Mouse (Mus musculus) heart, embryonic 12.5 days (tissue): Measurements from ENCODE around the gene Pik3c2b. TPM values are rescaled to one million over a fixed set of nuclear protein-coding genes. Genes with fewer than 3 reads are reported as not detected.

Experiments used
- ATAC-seq: fragments of 200-750 bp; cut with Nextera tagmentation; 2 replicates; pipeline ENCODE4 v1.8.0; 2017; ENCODE audit warnings: moderate TSS enrichment, moderate library complexity; ENCODE audit not compliant: insufficient number of reproducible peaks, low FRiP score
- H3K27ac ChIP-seq: fragments of 300-500 bp; sonication (generic); 2 replicates; pipeline ENCODE4 v1.5.1; 2016; ENCODE audit warnings: mild to moderate bottlenecking, moderate library complexity; ENCODE audit not compliant: poor library complexity, severe bottlenecking
- H3K27me3 ChIP-seq: fragments of 300-500 bp; sonication (generic); replicated peaks from 2 replicates; pipeline ENCODE4 v1.6.1; 2016; ENCODE audit warnings: mild to moderate bottlenecking, moderate library complexity
- H3K36me3 ChIP-seq: fragments of 300-500 bp; sonication (generic); 2 replicates; pipeline ENCODE4 v1.6.1; 2016; ENCODE audit warnings: mild to moderate bottlenecking, moderate library complexity
- H3K4me1 ChIP-seq: fragments of 300-500 bp; sonication (generic); replicated peaks from 2 replicates; pipeline ENCODE4 v1.6.1; 2016; ENCODE audit warnings: mild to moderate bottlenecking
- H3K4me2 ChIP-seq: fragments of 300-500 bp; sonication (generic); 2 replicates; pipeline ENCODE4 v1.6.1; 2016; ENCODE audit warnings: mild to moderate bottlenecking, moderate library complexity
- H3K4me3 ChIP-seq: fragments of 300-500 bp; sonication (generic); 2 replicates; pipeline ENCODE4 v1.5.1; 2016; ENCODE audit warnings: mild to moderate bottlenecking
- H3K9ac ChIP-seq: fragments of 300-500 bp; sonication (generic); 2 replicates; pipeline ENCODE4 v1.6.1; 2016; ENCODE audit warnings: mild to moderate bottlenecking, moderate library complexity
- H3K9me3 ChIP-seq: fragments of 300-500 bp; sonication (generic); replicated peaks from 2 replicates; pipeline ENCODE4 v1.6.1; 2016; ENCODE audit warnings: mild to moderate bottlenecking, moderate library complexity
- WGBS: fragments of 180-500 bp; shearing (Covaris S2); methylation state at CpG from one replicate; pipeline ENCODE4 v1.1.7; 2016; 5-methylcytosine and 5-hydroxymethylcytosine counted together
- polyA plus RNA-seq: library from polyadenylated mRNA; unstranded; fragments of >200 nt; fragmentation: Nextera tagmentation; extraction: Ambion mirVana; gene quantifications from 2 replicates; pipeline ENCODE4 v1.2.1, GENCODE M21; 2016

The Pik3c2b gene
- polyA plus RNA-seq, 1 experiment from 2014 or later, result 11.5 TPM

DNA sequence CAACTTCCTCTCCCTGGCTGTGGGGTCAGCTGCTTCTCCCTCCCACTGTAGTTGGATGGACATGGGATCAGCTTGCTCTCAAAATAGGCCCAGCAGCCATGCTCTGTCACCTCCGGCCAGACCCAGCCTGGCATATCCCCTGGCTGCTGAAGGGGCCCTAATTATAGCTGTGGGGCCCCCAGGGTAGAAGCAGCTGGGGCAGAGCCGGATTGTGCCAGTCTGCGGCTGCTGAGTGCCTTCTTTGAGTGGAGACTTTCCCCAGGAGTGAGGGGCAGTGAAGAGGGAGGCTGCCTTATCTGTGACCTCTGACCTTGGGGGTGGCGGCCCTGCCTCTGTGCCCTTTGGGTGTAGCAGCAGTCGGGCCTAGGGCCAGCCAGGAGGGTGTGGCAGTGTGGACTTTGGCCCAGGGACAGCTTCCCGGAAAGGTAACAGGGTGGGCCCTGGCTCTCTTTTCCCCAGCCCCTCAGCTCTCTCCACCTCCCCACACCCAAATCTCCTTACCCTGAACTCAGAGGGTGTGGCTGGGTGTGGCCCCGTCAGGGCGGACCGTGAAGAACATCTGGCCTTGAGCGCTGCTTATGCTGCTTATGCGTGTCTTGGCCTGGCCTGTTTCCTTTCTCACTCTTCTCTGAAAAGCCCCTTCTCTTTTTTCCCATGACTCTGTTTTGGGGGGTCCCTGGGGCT, 38.6 kb downstream of the Pik3c2b start:
- Histone ChIP-seq H3K4me3 (no peak overlapping the region), H3K9me3 (no peaks in the 10 kb centered on the region), H3K27me3 (no peaks in the 10 kb centered on the region), H3K27ac (peak overlapping the region; percentile 80), H3K9ac (peak overlapping the region; percentile 61), H3K4me2 (peak overlapping the region; percentile 37), H3K36me3 (peaks cover 61% of the 10 kb centered on the region), H3K4me1 (peaks cover 35% of the 10 kb centered on the region)
- ATAC-seq, result peak; percentile 66
- 35% methylated on average over 11 of the region's 11 CpGs for WGBS

DNA sequence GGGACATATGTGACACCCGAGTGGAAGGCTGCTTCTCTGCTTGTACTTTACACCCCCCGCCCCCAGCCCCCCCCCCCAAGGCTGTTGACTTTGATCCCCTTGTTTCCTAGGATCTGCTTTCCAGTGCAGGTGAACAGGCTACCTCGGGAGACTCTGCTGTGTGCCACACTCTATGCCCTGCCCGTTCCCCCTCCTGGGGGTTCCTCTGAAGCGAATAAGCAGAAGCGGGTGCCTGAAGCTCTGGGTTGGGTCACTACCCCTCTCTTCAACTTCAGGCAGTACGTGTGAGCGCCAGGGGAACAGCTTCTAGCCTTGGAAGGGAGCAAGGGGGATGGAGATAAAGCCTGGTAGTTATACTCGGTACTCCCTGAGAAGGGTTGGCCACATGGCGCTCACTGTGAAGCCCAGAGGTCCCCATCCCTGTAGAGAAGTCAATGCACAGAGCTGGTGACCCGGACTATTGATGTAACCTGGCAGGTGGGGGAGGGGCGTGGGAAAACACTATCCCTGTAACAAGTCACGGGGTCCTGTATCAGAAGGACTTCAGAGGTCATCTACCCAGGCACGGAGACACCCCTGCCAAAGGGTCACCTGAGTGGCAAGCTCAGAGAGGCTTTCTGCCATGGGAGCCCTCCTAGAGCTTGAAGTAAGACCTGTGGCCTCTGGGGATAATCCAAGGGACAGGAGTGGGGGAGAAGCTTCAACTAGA, 39.4 kb downstream of the Pik3c2b start:
- Histone ChIP-seq H3K36me3 (peaks cover 60% of the 10 kb centered on the region), H3K9ac (no peak overlapping the region), H3K4me3 (no peak overlapping the region), H3K27ac (peak overlapping the region; percentile 80; the same call in 1 of the 2 replicates), H3K27me3 (no peaks in the 10 kb centered on the region), H3K9me3 (no peaks in the 10 kb centered on the region), H3K4me2 (no peak overlapping the region; the same call in 1 of the 2 replicates), H3K4me1 (peaks cover 35% of the 10 kb centered on the region)
- ATAC-seq, result no peak; the same call in 1 of the 2 replicates
- 74% methylated on average over 14 of the region's 14 CpGs for WGBS

DNA sequence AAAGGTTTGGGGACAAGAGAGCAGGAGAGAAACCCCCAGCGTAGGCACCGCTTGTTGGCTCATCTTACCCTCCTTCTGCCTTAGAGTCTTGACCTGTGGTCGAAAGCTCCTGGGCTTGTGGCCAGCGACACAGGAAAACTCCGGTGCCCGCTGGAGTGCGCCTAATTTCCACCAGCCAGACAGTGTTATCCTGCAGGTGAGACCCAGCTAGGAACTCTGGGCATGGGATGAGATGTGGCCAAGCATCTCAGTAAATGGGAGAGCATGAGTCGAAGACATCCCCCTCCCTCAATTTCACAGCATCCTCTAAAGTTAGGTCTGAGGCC, 39.9 kb downstream of the Pik3c2b start:
- H3K9me3 ChIP-seq, result no peaks in the 10 kb centered on the region
- WGBS, result 83% methylated on average over 8 of the region's 8 CpGs
- H3K4me2 ChIP-seq, result no peak overlapping the region
- no peak overlapping the region for H3K4me3 ChIP-seq
- H3K4me1 ChIP-seq, result peaks cover 35% of the 10 kb centered on the region
- H3K27ac ChIP-seq, result no peak overlapping the region
- peaks cover 60% of the 10 kb centered on the region for H3K36me3 ChIP-seq
- ATAC-seq, result no peak
- no peaks in the 10 kb centered on the region for H3K27me3 ChIP-seq
- H3K9ac ChIP-seq, result no peak overlapping the region

DNA sequence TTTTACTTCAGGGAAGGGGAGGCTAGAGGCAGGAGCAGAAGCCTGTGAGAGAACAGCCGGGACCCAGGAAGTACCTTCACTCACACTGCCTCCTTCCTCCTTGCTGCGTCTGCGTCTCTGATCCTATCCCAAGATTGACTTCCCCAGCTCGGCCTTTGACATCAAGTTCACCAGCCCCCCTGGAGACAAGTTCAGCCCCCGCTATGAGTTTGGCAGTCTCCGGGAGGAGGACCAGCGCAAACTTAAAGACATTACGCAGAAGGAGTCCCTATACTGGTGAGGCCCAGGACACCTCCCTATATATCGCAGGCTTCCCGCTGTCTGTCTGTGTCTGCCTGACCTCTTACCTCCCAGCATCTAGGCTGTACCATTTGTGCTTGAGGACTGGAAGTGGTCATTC, 41.3 kb downstream of the Pik3c2b start:
- H3K4me3 ChIP-seq, result no peak overlapping the region
- peaks cover 35% of the 10 kb centered on the region for H3K4me1 ChIP-seq
- H3K9ac ChIP-seq, result no peak overlapping the region
- no peak overlapping the region for H3K27ac ChIP-seq
- no peak for ATAC-seq
- H3K4me2 ChIP-seq, result no peak overlapping the region
- H3K36me3 ChIP-seq, result peaks cover 62% of the 10 kb centered on the region
- 82% methylated on average over 10 of the region's 10 CpGs for WGBS
- no peaks in the 10 kb centered on the region for H3K9me3 ChIP-seq
- no peaks in the 10 kb centered on the region for H3K27me3 ChIP-seq

DNA sequence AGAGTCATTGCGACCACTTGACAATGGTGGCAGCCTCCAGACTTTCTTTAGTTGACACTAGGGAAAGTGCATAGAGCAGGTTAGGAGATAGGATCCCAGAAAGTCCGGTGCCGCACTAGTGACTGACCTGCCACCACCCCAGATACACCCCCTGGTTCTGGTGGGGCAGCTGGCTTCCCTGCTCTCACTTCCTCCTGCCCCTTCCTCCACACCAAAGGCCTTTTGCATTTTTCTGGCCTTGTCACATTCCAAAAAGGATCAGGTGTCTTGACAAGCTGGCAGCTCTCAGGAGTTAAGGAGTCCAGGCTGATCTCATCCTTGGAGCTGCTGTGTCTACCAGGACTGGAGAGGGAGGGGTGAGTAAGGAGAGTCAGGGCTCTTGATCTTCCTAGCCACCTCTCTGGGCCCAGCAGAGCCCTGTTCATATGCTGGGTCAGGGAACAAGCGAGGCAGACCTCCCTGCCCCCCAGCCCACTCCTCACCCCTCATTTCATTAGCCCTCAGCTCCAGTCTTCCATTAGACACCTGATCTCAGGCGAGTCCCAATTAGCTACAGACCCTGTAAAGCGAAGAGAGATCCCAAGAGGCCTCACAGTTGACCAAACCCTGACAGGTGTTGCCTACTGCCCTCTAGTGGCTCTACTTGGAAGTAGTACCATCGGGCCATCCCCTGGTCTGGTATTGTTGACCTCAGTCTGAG, 41.9 kb downstream of the Pik3c2b start:
- WGBS, result 43% methylated on average over 7 of the region's 7 CpGs

DNA sequence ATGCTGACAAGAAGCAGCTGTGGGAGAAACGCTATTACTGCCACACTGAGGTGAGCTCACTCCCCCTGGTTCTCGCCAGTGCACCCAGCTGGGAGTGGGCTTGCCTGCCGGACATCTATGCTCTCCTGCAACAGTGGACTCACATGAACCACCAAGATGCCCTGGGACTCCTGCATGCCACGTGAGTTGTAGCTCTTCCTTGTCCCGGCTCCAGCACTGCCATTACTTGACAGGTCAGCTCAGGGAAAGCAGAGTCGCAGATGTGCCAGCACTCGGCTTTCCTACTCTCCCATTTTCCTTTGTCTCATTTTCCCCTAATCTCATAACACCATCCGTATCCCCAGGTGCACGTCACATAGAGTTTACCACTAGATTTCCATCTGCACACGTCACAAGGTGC, 42.7 kb downstream of the Pik3c2b start:
- no peak overlapping the region for H3K4me3 ChIP-seq
- H3K27me3 ChIP-seq, result no peaks in the 10 kb centered on the region
- H3K27ac ChIP-seq, result no peak overlapping the region
- peaks cover 29% of the 10 kb centered on the region for H3K4me1 ChIP-seq
- H3K36me3 ChIP-seq, result peaks cover 62% of the 10 kb centered on the region
- no peak overlapping the region for H3K9ac ChIP-seq
- ATAC-seq, result no peak
- no peak overlapping the region for H3K4me2 ChIP-seq
- 84% methylated on average over 10 of the region's 10 CpGs for WGBS
- H3K9me3 ChIP-seq, result no peaks in the 10 kb centered on the region

More for the DNA sequence above, 41.9 kb downstream of the Pik3c2b start:
- Histone ChIP-seq H3K9ac (0 out of 2 replicates have a peak overlapping the region, but pooled peaks have one; percentile 0), H3K27me3 (no peaks in the 10 kb centered on the region), H3K4me1 (peaks cover 35% of the 10 kb centered on the region), H3K9me3 (no peaks in the 10 kb centered on the region), H3K4me3 (no peak overlapping the region), H3K4me2 (no peak overlapping the region), H3K36me3 (peaks cover 62% of the 10 kb centered on the region), H3K27ac (0 out of 2 replicates have a peak overlapping the region, but pooled peaks have one; percentile 24)
- ATAC-seq, result no peak

DNA sequence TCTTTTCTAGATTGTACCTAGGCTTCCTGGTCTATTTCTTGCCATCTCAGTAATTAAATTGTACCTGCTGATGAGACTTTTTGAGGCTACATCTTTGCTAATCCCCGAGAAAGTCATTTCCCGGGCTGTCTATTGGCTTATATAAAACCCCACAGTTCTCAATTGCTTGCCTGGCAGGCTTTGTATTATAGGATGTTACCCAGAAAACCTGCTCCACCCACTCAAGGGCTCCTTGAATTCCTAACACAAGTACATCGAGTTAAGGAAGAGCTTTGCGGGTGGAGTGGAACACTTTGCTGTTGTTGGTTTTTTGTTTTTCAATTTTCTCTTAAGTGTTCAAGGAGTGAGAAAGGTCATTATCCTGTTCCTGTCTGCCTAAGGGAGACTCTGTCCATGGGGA, 43.9 kb downstream of the Pik3c2b start:
- Histone ChIP-seq H3K4me3 (no peak overlapping the region), H3K4me2 (no peak overlapping the region), H3K36me3 (peaks cover 71% of the 10 kb centered on the region), H3K9me3 (no peaks in the 10 kb centered on the region), H3K27ac (no peak overlapping the region), H3K9ac (no peak overlapping the region), H3K27me3 (no peaks in the 10 kb centered on the region), H3K4me1 (peaks cover 17% of the 10 kb centered on the region)
- no peak for ATAC-seq
- whole genome bisulfite sequencing, result 81% methylated on average over 4 of the region's 4 CpGs

DNA sequence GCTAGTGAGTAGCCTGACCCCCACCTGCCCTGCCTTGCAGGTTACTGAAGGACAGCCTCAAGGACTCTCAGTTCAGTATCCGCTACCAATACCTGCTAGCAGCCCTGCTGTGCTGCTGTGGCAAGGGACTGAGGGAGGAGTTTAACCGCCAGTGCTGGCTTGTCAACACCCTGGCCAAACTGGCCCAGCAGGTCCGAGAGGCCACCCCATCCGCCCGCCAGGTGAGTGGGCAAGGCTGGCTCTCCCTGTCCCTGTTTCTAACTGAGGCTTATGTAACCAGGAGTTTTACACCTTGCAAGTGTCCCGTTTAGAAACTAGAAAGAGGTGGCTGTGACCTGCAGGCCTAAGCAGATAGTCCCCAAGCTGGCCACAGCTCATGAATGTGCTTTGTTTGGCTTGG, 45.2 kb downstream of the Pik3c2b start:
- no peak overlapping the region for H3K4me2 ChIP-seq

DNA sequence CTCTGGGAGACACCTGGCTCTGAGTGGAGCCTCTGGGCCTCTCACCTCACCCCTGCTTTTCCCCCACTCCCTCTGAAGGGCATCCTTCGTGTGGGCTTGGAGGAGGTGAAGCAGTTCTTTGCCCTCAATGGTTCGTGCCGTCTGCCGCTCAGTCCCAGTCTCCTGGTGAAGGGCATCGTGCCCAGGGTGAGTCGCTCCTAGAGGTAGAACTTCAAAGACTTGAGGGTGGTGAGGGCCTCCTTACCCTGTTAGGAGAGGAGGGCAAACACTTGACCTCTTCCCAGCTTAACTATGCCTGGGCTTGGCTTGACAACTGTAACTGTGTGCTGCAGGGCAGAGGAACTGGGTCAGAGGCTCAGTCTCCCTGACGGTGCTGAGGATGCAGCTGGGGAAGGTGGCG, 46.0 kb downstream of the Pik3c2b start:
- 82% methylated on average over 8 of the region's 8 CpGs for WGBS
- no peak overlapping the region for H3K27ac ChIP-seq
- H3K36me3 ChIP-seq, result peaks cover 80% of the 10 kb centered on the region

More for the DNA sequence above, 45.2 kb downstream of the Pik3c2b start:
- ATAC-seq, result no peak
- H3K9ac ChIP-seq, result no peak overlapping the region
- H3K9me3 ChIP-seq, result no peaks in the 10 kb centered on the region
- H3K36me3 ChIP-seq, result peaks cover 75% of the 10 kb centered on the region
- 73% methylated on average over 6 of the region's 6 CpGs for WGBS
- peaks cover 9% of the 10 kb centered on the region for H3K4me1 ChIP-seq
- no peak overlapping the region for H3K4me3 ChIP-seq
- no peak overlapping the region for H3K27ac ChIP-seq
- no peaks in the 10 kb centered on the region for H3K27me3 ChIP-seq

DNA sequence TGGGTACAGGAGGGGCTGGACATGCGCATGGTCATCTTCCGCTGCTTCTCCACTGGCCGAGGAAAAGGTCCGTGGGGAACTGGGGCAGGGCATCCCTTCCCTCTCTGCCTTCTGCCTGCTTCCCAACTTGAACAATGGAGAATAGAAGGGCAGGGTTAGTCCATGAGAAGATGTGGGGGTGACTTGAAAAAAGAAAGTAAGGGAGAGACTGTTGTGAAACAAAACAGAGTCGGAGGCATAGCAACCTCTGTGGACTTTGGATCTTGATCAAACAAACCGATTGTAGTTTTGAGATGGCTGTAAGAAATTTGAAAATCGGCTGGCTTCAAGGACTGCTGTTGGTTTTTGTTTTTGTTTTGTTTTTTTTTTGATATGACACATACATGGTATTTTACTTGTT, 48.3 kb downstream of the Pik3c2b start:
- H3K36me3 ChIP-seq, result peaks cover 93% of the 10 kb centered on the region
- H3K9ac ChIP-seq, result no peak overlapping the region
- no peak overlapping the region for H3K4me3 ChIP-seq
- no peaks in the 10 kb centered on the region for H3K27me3 ChIP-seq
- no peak overlapping the region for H3K27ac ChIP-seq
- WGBS, result 85% methylated on average over 7 of the region's 7 CpGs
- H3K4me1 ChIP-seq, result no peaks in the 10 kb centered on the region
- no peak overlapping the region for H3K4me2 ChIP-seq
- H3K9me3 ChIP-seq, result no peaks in the 10 kb centered on the region
- no peak for ATAC-seq

More for the DNA sequence above, 46.0 kb downstream of the Pik3c2b start:
- no peak overlapping the region for H3K4me3 ChIP-seq
- H3K9ac ChIP-seq, result no peak overlapping the region
- H3K4me1 ChIP-seq, result peaks cover 9% of the 10 kb centered on the region
- H3K9me3 ChIP-seq, result no peaks in the 10 kb centered on the region
- no peaks in the 10 kb centered on the region for H3K27me3 ChIP-seq
- no peak for ATAC-seq
- H3K4me2 ChIP-seq, result no peak overlapping the region
